Mouse (Mus musculus) heart, postnatal 25 days (tissue): ENCODE measurements at regions not wholly inside any gene's neighbourhood (a gene's known extent, or its start where the extent isn't known, plus 50 kb on each side); places are given as distances from the start of the nearest gene placed in this dataset.

Experiments
- DNase-seq: peaks from one replicate; pipeline ENCODE4 v3.0.0; 2022; ENCODE audit warnings: low spot score
- intact Hi-C: fragments of 180-260 bp; cut with DNase I; formaldehyde crosslinking; loops from one replicate; pipeline ENCODE4 v1.15.1; 2025

- intact Hi-C loops = no loop called here
- no peak for DNase-seq
These were observed 58.8 kb downstream of the 1700009N14Rik start for GRCm38 (mm10) chr4:39508866-39509265.

DNA sequence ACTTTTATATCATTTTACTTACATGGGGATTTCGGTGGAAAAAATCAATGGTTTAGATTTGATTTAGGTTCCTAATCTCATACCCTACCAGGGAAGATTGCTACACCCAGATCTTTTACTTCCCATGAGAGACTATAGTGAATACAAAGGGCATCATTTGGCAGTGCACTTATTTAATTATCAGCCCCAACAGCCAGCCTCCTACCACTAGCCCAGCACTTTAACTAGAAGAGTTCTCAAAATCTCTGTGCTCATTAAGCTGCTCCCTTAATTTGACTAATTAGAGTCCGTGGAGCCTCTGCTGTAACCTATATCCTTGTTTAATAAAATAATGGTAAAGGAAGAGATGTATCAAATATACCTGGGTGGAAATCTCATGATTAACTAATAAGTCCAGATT is 77.4 kb downstream of the 1700009N14Rik start:
- DNase-seq = no peak
- intact Hi-C loops = no loop called here

DNA sequence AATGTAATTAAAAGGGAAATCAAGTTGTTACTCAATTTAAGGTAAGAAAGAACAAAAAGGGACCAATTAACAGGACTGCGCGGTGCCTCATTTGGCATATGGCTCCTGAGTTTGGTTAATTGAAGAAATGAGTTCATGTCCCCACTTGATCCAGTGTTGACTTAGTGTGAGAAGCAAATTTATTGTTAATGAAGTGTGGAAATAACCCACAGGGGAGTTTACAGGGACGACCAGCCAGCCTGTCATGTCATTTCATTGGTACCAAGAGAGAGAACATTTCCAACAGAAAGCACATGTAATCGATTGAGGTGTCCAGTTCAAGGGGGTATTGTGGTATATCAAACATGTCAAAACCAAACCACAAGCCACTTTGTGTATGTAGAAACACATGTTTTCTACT is 78.6 kb downstream of the 1700009N14Rik start:
- intact Hi-C loops = no loop called here
- no peak for DNase-seq

- intact Hi-C loops = no loop called here
- DNase-seq = no peak
These were observed 106.1 kb downstream of the 1700009N14Rik start for GRCm38 (mm10) chr4:39556101-39556763.

DNA sequence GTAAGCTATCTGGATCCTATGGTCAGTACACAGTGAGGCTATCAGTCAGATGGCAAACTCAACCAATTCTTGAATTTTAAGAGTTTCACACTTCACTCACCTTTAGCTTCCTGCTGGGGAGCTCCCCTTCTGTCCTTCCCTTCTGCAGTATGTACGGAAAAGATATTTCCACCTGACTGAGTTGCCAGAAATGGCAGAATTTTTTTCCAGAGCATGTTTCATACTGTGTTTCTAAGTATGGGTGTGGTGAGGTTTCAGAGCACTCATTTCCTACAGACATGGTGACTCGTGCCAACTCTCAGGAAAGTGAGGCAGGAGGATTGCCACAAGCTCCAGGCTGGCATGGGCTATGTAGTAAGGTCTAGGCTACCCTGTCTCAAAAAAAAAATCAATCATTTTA is 147.3 kb downstream of the 1700009N14Rik start:
- DNase-seq = no peak
- intact Hi-C loops = no loop called here

DNA sequence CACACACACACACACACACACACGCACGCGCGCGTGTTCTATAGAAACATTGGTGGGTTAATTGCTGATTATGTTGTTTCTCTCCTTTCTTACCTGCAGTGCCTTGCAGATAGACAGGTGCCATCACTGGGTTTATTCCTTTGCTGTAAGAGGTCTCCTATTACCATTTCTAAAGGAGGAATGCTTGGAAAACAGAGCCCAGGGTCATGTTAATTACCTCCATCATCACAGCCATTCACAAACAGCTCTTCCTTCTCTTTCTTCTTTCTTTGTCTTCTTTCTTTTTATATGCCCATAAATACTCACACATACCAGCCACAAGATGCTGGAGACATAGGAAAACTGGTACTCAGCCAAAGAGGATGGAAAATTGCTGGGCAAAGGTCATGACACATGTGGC is 155.0 kb downstream of the 1700009N14Rik start:
- intact Hi-C loops = no loop called here
- DNase-seq = no peak

- DNase-seq = no peak
- intact Hi-C loops = no loop called here
These were observed 194.0 kb downstream of the 1700009N14Rik start for GRCm38 (mm10) chr4:39644136-39644535.

DNA sequence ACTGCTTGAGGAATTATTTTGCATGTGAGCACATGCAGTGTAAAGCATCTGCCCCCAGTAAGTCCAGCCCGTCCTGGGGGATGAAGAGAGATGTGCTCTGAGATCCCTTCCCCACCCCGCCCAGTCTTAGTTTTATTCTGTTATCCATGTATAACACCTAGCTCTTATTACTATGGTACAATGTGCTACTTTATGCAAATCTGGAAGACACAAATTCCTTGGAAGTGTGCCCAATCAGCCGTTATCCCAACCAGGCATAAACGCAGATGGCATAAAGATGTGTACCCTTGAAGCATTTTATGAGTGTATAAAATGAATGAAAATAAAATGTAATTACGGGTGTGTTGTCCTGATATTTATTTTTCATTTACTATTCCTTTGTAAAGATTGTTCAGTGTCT is 194.8 kb downstream of the 1700009N14Rik start:
- intact Hi-C loops = no loop called here

GRCm38 (mm10) chr4:39660538-39660937 is 210.4 kb downstream of the 1700009N14Rik start:
- intact Hi-C loops = no loop called here
- no peak for DNase-seq

More for the DNA sequence above, 194.8 kb downstream of the 1700009N14Rik start:
- DNase-seq = no peak

GRCm38 (mm10) chr4:39672609-39673008 is 222.5 kb downstream of the 1700009N14Rik start:
- intact Hi-C loops = no loop called here
- no peak for DNase-seq

DNA sequence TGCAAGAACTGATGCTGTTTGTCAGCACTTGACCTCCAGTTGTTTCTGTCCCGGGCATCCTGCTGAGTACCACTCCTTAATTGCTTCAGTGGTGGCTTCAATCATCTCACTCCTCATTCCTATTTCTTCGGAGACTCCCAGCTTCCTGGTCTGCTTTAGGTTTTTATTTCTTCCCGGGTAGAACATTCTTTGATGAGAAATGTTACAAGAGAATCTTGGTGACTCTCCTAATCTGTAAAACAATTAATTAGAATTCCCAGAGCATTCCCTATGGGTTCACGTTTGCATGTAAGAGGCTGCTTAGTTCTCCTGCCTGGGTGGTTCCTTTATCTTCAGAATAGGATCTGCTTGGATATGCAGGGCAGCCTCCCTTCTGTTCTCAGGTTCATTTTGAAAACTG is 245.1 kb downstream of the 1700009N14Rik start:
- DNase-seq = no peak
- intact Hi-C loops = no loop called here

GRCm38 (mm10) chr4:39697565-39697964 is 247.5 kb downstream of the 1700009N14Rik start:
- DNase-seq = peak; percentile 9
- intact Hi-C loops = no loop called here

DNA sequence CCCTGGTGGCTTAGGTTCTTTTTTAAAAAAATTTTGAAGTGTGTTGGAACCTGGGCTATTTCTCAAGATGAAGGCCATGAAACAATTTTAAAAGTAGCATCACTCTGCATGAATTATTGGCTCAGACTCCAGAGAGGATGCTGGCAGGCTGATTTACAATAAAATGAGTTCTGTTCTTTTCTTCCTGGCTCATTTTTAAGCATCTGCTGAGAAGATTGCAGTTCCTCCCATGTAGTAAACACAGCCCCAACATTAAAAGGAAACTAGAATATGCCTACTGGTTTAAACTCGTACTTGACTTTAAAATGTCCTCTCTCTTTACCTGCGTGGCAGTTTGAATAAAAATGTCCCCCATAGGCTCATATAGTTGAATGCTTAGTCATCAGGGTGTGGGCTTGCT is 249.3 kb downstream of the 1700009N14Rik start:
- no peak for DNase-seq
- intact Hi-C loops = no loop called here

DNA sequence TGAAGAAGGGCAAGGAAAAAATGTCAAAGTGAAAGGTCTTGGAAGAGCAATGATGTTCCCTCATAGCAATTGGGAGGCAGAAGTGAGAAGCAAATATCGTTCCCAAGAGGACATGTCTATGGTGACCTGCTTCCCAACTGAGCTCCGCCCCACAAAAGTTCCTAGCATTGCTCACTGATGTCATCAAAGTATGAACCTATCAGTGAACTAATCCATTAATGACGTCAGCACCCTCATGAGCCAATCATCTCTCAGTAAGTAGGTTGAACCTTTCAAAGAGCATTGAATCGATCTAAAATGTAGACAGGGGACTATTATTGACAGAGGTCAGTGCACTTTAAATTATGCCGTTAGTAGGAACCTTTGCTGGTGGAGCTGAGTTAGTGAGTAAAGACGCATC is 267.4 kb downstream of the 1700009N14Rik start:
- no peak for DNase-seq
- intact Hi-C loops = no loop called here

- intact Hi-C loops = no loop called here
- DNase-seq = no peak
These were observed 268.6 kb downstream of the 1700009N14Rik start for GRCm38 (mm10) chr4:39718691-39719090.

GRCm38 (mm10) chr4:39719951-39720350 is 269.9 kb downstream of the 1700009N14Rik start:
- DNase-seq = no peak
- intact Hi-C loops = no loop called here

DNA sequence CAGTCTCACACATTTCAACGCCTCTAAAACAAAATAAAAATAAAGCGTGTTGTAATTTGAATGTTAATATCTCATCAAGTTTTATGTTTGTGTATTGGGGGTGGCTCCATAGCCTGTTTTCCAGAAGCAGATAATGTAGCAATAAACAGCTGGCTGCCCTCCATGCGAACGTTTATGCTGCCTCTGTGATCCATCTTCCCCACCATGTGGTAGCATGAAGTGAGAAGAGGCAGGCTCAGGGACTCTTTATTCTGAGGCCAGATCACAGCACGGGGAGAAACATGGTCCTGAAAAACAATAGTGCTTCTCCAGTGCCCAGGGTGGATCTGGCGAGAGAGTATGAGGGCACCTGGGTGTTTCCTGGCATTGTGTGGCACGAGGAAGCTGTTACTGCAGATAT is 271.4 kb downstream of the 1700009N14Rik start:
- intact Hi-C loops = no loop called here
- no peak for DNase-seq

DNA sequence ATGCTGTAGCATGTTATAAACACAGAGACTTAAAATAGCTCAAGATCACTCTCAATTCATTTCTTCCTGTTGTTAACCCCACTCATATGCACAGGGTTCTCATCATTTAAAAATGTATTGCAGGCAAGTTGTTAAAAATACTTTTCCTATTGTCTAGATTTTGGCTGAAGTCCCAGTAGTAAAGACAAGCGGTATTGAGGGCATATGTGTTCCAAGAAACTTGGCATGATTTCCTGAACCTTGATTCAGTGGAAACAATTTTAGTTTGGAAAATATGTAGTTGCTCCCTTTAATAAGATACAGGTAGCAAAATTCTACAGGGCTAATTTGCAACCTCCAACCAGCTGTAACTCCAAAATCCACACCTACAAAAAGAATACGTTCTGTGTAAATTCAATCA is 315.5 kb downstream of the 1700009N14Rik start:
- DNase-seq = no peak
- intact Hi-C loops = no loop called here

GRCm38 (mm10) chr4:39791096-39791495 is 341.0 kb downstream of the 1700009N14Rik start:
- intact Hi-C loops = no loop called here
- DNase-seq = no peak

DNA sequence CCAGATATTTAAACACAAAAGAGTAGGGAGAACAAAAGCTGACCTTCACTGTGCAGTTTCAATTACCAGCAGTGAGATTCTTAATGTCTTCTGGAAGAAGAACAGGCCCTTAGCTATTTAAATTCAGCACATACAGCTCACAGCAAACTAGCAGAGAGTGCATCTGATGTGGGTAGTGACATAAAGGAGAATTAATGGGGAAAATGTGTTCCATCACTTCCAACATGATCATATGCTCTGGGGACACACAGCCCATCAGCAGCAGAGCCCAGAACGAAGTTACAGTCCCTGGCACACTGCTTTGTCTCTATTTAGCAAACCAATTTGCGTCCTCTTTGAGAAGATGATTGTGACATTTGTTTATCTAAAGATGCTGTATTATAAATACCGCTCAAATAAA is 332.9 kb upstream of the Aco1 start:
- no peak for DNase-seq
- intact Hi-C loops = no loop called here

- intact Hi-C loops = no loop called here
- DNase-seq = no peak
These were observed 330.1 kb upstream of the Aco1 start for GRCm38 (mm10) chr4:39812766-39813165.

DNA sequence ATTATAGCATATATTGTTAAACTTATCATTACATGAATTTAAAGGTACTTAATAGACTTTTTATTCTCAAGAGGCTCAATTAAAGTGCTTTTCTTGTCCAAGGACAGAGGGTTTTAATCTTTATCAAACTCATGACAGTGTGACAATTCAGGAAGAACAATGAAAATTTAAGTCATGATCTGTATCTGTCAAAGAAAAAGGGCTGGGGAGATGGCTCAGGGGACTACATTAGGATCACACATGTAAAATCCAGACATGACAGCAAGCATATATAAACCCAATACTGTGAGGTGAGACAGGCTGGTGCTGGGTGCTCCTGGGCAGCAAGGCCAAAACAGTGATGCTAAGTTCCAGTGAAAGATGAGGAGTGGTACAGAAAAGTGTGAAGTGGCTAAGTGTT is 327.3 kb upstream of the Aco1 start:
- intact Hi-C loops = no loop called here
- DNase-seq = no peak
